8 mouse cellular contexts compared by ENCODE assay signal in the genomic region with DNA sequence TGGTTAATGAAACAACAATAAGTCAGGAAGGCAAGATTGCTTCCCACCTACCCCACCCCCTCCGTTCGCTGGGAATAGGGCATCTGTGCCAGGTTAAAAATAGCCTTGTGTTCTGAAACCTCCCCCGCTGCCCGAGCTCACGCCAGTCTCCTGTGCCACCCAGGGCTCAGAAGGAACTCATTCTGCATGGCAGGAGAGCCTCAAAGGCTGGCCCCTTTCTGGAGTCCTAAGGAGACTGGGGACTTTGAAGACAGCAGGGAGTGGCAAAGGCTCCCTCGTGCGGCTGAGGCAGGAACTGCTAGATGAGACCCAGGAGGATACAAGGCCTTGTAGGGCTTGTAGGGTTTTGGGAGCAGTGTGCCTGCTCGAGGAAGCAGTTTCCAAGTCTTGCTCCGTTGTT. TPM values are rescaled to one million over a fixed set of nuclear protein-coding genes. Genes with fewer than 3 reads are reported as not detected.
DNase-seq lines count a peak whose midpoint lies in the region; ATAC-seq and TF ChIP-seq lines count a peak whose summit lies in the region.

No protein-coding gene starts in this region.

- H3K9me3 ChIP-seq in hindbrain, embryonic 16.5 days (ENCODE audit: control insufficient read depth, low read length), result no peaks in the 10 kb centered on the region
- 0 out of 2 replicates have a peak, but pooled peaks cover 2% of the 10 kb centered on the region for H3K9me3 ChIP-seq in megakaryocyte, embryonic 14.5 days

- CTCF ChIA-PET in Patski (lab: Charles Lee), result interaction anchor here (1.3 to 4.5 kb wide), 6 partner anchors 15 to 141 kb away, joined by 3 to 62 read pairs (median 10); no protein-coding TSS in a partner anchor

- WGBS in hindbrain, embryonic 16.5 days, result 9% methylated on average over 9 of the region's 9 CpGs

- TF ChIP-seq CTCF in Patski (IDR thresholded peaks at IDR 0.05), result peak; percentile 97

- in situ Hi-C loops in Patski (cut with MboI; ENCODE audit: low pct_unique_long_range_greater_than_20kb), result loop anchor here (5.0 to 10.0 kb wide), 3 partner anchors 63 to 195 kb away; no protein-coding TSS in a partner anchor

- H3K9ac ChIP-seq in hindbrain, embryonic 16.5 days (ENCODE audit: low read depth, low read length), result no peak overlapping the region; the same call in 1 of the 2 replicates

- H3K4me2 ChIP-seq in hindbrain, embryonic 16.5 days (ENCODE audit: low read length), result peak overlapping the region; percentile 50

- no peak for DNase-seq in Patski (ENCODE audit: low read depth, low spot score)
- peak; percentile 81 to 85 for DNase-seq in cerebellum, postnatal 14 days
- DNase-seq in frontal cortex, postnatal 25 days (ENCODE audit: low spot score in 2 of 2), result peak; percentile 79
- DNase-seq in left cerebral cortex, adult 18-20 months (ENCODE audit: low spot score in 2 of 2), result peak; percentile 85 to 88
- DNase-seq in right cerebral cortex, postnatal 10 days (ENCODE audit: low spot score in 2 of 2), result peak; percentile 80 to 83
- peak; percentile 57 for DNase-seq in urinary bladder, postnatal 25 days (ENCODE audit: low spot score)

- no peaks in the 10 kb centered on the region for H3K36me3 ChIP-seq in hindbrain, embryonic 16.5 days (ENCODE audit: control insufficient read depth, insufficient read depth, low read length)
- H3K36me3 ChIP-seq in megakaryocyte, embryonic 14.5 days (replicated peaks; ENCODE audit: low read length), result no peaks in the 10 kb centered on the region

- H3K4me1 ChIP-seq in hindbrain, embryonic 16.5 days (ENCODE audit: control insufficient read depth, insufficient read depth, low read depth, low read length), result peaks cover 35% of the 10 kb centered on the region
- H3K4me1 ChIP-seq in megakaryocyte, embryonic 14.5 days, result peaks cover 17% of the 10 kb centered on the region

- peak overlapping the region; percentile 52; the same call in 1 of the 2 replicates for H3K27ac ChIP-seq in hindbrain, embryonic 16.5 days (ENCODE audit: low read depth, low read length)

- H3K27me3 ChIP-seq in Patski, result no peaks in the 10 kb centered on the region
- no peaks in the 10 kb centered on the region; the same call in 1 of the 2 replicates for H3K27me3 ChIP-seq in hindbrain, embryonic 16.5 days (replicated peaks; ENCODE audit: control insufficient read depth, insufficient read depth, low read length)
- peaks cover 64% of the 10 kb centered on the region for H3K27me3 ChIP-seq in megakaryocyte, embryonic 14.5 days (replicated peaks)

- H3K4me3 ChIP-seq in hindbrain, embryonic 16.5 days (ENCODE audit: low read length), result no peak overlapping the region; the same call in 1 of the 2 replicates
- H3K4me3 ChIP-seq in megakaryocyte, embryonic 14.5 days (replicated peaks), result peak overlapping the region; percentile 2

- POLR2A ChIA-PET in Patski (lab: Charles Lee), result interaction anchor here (0.6 to 1.2 kb wide), 2 partner anchors 22 to 23 kb away, joined by 3 to 5 read pairs; no protein-coding TSS in a partner anchor

- peak; percentile 79 for ATAC-seq in Patski
- ATAC-seq in hindbrain, embryonic 16.5 days, result peak; percentile 52; the same call in 1 of the 2 replicates

RNA-seq across cellular contexts. Expression of gene Bhlha9, which starts 24.8 kb away (rescaled TPM):
- 0.15 TPM for polyA plus RNA-seq in Patski (2021)
- 2.6 and 2.7 TPM in 2 replicates for polyA plus RNA-seq in hindbrain, embryonic 16.5 days (2015; fragmentation: Nextera tagmentation; extraction: Ambion mirVana)
- total RNA-seq in left cerebral cortex, adult 18-20 months (2021), result 1 to 10 TPM; 2.0 to 2.8 TPM
- polyA plus RNA-seq in megakaryocyte, embryonic 14.5 days (2012; ENCODE audit: insufficient read depth, low replicate concordance), result not detected in 2 replicates

RNA-seq across cellular contexts. Expression of gene Abr, which starts 25.4 kb away (rescaled TPM):
- polyA plus RNA-seq in Patski (2021), result 136 TPM
- 85.2 and 102 TPM in 2 replicates for polyA plus RNA-seq in hindbrain, embryonic 16.5 days (2015; fragmentation: Nextera tagmentation; extraction: Ambion mirVana)
- total RNA-seq in left cerebral cortex, adult 18-20 months (2021), result 100 to 1,000 TPM; 413 to 418 TPM
- 6.3 and 8.5 TPM in 2 replicates for polyA plus RNA-seq in megakaryocyte, embryonic 14.5 days (2012; ENCODE audit: insufficient read depth, low replicate concordance)

RNA-seq across cellular contexts. Expression of gene Trarg1, which starts 32.1 kb away (rescaled TPM):
- 0.05 TPM for polyA plus RNA-seq in Patski (2021)
- polyA plus RNA-seq in hindbrain, embryonic 16.5 days (2015; fragmentation: Nextera tagmentation; extraction: Ambion mirVana), result 1.6 and 1.9 TPM in 2 replicates
- under 1 TPM; 0.49 to 0.75 TPM for total RNA-seq in left cerebral cortex, adult 18-20 months (2021)
- polyA plus RNA-seq in megakaryocyte, embryonic 14.5 days (2012; ENCODE audit: insufficient read depth, low replicate concordance), result 0.06 TPM in 1 of 2 replicates, not detected in the other
